Mouse (Mus musculus) right cerebral cortex, postnatal 25 days (tissue): Measurements from ENCODE around the gene Sdsl.

Experiments used
- DNase-seq: peaks from one replicate; pipeline ENCODE4 v3.0.0; 2022

The Sdsl gene

DNA sequence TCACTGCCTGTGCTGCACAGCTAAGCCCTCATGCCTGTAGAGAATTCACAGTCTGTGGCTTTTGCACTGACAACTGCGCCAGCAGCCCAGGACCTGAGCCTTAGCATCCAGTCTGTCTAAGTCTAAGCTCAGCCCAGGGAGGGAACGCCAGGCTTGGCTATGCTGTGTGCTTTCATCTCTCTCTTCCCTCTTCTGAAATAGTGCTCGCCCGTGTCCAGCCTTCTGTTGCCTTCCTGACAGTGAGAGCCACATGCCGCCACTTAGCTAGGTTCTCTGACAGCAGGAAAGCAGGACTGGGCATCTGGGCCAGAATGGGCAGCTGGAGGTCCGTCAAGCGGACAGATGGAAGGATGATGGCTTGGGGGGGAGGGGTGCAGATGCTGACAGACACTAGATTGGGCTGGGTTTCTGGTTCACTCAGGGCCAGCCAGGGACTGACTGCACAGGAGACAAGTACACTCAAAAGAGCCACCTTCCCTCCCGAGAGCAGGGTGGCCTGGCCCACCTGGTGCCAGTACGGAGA lies 21.3 kb upstream of the Sdsl start:
- no peak for DNase-seq

DNA sequence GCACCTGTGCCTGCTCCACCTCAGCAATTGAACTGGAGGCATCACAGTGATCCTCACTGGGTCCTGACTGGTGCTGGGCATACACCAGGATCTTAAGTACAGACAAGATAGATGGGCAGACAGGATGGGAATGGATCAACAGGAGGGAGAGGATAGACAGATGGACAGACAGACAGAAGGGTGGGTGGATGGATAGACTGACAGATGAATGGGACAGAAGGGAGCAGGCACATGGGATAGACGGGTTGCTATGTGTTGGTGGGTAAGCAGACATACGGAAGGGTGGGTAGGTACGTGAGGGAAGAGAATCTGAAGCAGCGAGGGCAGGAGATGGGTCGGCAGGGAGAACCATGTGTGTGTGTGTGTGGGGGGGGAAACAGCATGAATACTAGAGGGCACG lies 20.8 kb upstream of the Sdsl start:
- DNase-seq: no peak

DNA sequence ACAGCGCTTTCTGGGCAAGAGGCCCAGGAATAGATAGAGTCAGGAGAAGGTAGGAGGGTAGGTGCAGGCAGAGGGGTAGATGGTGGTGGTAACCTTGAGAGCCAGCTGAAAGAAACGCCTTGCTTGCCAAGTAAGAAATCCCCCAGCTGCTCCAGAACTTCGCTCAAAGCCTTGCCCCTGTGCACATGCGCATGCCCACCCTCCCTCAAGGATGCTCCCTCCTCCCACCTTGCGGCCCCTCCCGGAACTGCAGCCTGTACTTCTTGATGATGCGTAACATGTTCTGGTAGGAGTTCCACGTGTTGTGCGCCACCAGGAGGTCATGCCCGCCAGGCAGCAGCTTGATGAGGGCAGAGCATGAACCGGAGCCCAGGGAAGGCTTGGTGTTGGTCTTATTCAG lies 19.8 kb upstream of the Sdsl start:
- DNase-seq: no peak

DNA sequence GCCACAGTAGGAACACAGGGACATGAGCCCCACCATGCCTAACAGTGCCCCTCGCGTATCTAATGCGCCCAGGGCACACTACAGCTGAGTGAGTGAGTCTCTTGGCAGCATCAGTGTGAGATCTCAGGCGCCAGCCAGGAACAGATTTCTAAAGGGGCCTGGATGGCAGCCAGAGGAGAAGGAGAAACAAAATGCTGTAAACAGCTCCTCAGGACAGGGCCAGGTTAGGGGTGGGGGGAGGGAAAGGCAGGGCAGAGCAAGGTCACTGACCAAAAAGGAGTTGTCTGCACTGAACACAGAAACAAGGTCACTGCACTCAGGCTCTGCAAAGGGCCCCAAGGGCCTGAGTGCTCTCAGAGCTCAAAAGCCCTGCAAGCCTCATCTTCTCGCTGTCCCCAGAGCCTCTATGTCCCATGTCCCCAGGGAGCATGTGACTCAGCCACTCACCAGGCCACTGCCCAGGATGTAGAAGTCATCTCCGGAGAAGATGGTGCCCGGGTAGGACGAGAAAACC lies 18.1 kb upstream of the Sdsl start:
- DNase-seq: no peak

DNA sequence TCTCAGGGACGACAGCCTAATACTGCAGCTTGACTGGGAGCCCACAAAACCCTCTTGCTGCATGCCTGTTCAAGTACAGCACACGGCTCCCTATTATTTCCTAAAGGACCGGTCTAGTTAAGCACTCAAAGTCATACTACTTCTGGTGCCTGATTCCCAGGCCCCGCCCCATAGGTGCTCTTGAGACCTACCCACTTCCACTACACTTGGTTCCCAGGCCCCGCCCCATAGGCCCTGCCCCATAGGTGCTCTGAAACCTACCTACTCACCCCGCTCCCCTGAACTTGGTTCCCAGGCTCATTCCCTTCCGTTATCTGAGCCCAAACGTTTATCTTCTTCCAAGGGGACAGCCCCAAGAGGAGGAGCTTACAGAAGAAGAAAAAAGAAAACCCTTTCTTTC lies 15.2 kb upstream of the Sdsl start:
- no peak for DNase-seq

DNA sequence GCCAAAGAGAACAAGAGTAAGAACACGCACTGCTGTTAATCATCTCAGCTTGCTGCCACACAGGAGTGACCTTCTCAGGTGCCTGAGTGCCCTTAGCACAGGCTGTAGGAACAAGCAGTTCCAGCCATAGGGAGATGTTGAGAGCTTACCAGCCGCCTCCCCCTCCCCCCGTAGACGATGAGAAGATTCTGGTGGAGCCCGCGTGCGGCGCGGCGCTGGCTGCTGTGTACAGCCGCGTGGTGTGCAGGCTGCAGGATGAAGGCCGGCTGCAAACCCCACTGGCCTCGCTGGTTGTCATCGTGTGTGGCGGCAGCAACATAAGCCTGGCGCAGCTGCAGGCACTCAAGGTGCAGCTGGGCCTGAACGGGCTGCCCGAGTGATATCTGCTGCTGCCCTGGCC lies 10.8 kb upstream of the Sdsl start:
- no peak for DNase-seq

DNA sequence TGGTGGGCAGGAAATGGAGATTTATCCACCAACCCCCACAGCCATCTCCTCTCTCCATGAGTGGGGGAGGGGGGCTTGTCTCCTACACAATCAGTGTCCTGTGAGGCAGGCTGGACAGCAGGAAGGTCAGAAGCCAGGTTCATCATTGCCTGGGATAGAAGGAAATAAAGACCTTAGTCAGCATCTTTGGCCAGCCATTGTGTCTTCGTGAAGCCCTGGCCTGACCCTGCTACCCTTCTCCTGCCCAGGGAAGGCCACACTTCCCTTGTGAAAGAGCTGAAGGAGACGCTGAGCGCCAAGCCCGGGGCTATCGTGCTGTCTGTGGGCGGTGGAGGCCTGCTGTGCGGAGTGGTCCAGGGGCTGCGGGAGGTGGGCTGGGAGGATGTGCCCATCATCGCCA lies 8.6 kb upstream of the Sdsl start:
- no peak for DNase-seq

DNA sequence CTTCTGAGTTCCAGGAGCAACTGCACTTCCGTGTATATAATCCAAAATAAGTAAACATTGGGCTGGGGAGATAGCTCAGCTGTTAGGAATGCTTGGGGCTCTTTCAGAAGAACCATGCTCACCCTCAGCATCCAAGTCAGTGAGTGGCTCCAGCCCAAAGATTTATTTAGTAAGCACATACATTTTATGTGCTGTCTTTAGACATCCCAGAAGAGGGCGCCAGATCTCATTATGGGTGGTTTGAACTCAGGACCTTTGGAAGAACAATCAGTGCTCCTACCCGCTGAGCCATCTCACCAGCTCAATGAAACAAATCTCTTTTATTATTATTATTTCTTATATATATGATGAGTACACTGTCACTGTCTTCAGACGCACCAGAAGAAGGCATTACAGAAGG lies 6.9 kb upstream of the Sdsl start:
- no peak for DNase-seq

DNA sequence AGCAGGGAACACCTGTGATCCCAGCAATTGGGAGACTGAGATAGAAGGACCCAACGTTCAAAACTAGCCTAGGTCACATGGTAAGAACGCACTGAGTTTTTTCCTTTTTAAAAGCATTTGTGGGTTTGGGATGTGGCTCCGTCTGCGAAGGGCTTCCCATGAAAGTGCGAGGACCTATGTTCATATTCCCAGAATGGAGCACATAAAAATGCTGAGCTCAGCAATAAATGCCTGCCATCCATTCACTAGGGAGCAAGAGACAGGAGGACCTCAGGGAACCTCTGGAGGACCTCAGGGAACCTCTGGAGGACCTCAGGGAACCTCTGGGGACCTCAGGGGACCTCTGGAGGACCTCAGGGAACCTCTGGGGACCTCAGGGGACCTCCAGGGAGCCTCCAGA lies 5.4 kb upstream of the Sdsl start:
- no peak for DNase-seq

DNA sequence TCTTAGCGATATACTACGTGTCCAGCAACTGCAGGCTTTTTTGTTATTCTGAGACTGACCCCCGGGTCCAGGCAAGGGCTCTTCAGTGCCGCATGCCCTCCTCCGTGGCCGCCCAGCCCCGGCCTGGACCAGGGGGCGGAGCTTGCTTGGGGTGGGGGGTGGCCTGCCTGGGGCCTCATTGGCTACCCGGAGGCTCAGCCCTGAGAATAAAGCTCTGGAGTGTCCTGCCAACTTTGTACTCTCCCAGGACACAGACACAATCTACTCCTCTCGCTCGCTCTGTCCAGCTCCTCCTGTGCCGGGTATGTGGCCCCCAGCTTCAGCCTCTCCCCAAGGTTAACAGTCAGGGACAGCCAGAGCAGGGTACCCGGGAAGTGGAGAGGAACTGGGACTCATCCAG lies 3.7 kb upstream of the Sdsl start, which contains the start of gene Sds:
Gene Sds, plus strand, starts transcription at position 231 of the 400 bp plus-strand sequence.
- no peak for DNase-seq

DNA sequence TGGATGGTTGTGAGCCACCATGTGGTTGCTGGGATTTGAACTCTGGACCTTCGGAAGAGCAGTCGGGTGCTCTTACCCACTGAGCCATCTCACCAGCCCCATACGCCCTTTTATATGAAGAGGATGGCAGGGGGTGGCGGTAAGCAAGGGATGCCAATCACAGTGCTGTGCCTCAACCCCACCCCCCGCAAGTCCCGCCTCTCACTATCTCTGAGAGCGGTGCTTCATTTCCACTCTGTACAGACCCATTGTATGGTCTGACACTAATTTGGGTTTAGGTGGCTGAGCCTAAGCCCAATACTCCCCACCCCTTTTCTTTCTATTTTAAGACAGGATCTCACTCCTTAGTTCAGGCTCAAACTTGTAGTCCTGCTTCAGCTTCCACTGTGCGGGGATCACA lies 3.3 kb upstream of the Sdsl start:
- DNase-seq: no peak

DNA sequence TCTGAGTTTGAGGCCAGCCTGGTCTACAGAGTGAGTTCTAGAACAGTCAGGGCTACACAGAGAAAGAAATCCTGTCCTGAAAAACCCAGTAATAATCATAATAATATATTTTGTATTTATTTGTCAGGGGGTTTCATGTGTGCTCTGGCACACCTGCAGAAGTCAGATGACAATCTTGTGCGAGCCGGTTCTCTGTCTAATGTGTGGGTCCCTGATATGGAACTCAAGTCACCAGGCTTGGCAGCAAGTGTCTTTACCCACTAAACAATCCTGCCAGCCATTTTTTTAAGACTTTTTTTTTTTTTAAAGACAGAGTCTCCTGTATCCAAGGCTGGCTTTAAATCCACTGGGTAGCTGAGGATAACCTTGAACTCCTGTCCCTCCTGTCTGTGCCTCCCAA lies 751 bp upstream of the Sdsl start:
- DNase-seq: no peak

DNA sequence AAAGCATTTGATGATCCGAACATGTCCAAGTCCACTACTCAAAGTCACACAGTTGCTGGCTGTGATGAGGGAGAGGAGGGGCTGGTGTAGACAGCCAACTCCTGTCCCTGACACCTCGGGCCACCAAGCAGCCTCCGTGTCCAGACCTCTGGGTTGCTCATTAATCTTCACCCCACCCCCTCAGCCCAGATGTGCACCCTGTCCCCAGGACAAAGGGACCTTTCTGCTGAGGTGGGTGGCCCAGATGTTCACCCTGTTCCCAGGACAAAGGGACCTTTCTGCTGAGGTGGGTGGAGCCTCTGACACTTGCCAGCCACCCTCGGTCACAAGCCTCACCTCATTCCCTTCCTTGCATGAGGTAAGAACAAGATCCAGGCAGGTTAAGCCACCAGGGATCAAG lies 1.1 kb downstream of the Sdsl start:
- DNase-seq: no peak

DNA sequence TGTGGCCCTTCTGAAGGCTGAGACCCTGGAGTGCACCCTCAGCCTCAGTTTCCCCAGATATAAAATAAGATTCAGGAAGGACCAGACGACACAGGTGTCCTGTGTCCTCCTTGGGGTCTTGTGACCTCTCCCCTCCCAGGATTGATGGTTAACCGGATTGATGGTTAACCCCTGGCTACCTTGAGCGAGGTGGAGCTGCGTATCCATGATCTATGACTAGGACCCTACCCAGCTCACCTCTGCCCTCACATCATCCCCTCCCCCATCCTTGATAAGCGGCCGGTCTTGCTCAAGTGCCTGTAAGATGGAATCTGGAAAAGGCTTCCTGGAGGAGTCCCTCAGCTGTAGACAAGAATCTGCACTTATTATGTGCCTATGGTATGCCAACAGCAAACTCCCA lies 3.8 kb downstream of the Sdsl start:
- DNase-seq: no peak

DNA sequence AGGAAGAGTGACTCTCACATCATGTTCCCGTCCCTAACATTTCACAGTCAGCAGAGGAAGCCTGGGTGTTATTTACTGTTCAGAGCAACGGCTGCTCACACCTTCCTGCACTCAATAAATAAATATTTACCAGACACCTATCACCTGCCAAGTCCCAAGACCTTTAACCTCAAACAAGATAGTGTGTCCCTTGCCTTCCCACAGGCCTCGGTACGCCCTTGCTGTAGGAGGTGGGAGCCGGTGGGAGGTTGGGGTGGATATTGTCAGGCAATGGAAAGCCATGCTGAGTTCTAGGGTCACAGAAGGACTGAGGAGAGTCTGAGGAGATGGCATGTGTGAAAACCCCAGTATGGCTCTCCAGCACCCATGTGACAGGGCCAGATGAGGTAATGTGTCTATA lies 4.3 kb downstream of the Sdsl start:
- DNase-seq: no peak

DNA sequence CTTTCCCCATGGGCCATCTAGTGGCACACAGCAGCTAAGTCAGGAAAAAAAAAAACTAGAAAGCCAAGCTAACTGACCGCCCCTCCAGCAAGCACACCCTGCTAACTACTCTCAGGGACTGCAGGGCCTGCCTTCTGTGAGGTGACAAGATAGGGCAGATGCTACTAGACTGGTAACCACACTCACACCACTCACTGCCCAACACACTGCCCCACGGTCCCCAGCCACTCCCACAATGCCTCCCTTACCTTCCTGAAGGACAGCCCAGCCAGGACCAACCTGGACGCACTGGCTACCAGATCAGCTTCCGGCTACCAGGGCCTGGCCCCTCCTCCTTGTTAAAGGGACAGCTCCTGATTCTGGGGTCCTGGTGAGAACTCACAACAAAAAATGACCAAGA lies 5.6 kb downstream of the Sdsl start:
- DNase-seq: no peak

DNA sequence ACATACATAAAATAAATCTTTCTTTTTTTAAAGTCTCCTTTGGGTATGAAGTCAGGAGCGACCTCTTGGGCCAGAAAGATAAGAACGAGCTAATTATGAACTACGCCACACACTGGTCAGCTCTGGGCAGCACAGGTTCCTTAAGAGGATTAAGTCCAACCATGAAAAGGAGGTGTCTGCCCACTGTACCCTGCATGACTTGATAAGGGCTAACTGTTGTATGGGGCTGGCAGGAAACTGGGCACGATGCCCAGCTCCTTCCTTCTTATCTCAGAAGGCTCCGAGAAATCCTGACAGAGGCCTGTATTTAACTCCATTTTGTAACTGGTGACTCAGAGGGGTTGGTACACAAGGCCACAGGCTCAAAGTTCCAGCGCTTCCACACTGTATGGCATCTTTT lies 6.8 kb downstream of the Sdsl start:
- DNase-seq: no peak

DNA sequence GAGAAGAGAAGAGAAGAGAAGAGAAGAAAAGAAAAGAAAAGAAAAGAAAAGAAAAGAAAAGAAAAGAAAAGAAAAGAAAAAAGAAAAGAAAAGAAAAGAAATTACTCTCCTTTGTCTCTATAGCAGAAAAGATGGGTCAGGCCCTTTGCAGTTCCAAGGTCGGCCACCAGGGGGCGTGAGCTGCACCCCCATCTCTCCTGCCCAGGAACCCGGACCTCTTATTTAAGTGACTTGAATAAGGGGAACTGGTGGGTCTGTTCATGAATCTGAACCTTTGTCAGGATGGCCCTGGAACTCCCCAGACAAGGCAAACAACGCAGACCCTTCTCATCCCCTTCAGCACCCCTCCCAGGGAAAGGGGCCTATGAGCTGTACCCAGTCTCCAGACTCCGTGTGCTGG lies 7.5 kb downstream of the Sdsl start:
- no peak for DNase-seq

DNA sequence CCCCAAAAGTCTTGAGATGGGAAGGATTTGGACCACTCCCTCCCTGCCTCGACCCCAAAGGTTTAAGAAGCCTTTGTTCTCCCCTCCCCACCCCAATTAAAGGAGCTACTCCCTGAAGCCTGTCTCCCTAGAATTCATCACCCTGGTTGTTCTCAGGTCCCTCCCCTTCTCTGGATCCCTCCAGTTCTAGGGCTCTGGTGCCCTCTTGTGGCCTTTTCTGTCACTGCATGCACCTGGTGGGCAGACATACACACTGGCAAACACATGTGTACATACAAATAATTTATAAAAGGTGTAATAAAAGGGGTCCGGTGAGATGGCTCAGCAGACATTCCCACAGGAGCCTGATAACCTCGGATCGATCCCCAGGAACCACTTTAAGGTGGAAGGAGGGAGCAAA lies 8.3 kb downstream of the Sdsl start:
- DNase-seq: no peak

DNA sequence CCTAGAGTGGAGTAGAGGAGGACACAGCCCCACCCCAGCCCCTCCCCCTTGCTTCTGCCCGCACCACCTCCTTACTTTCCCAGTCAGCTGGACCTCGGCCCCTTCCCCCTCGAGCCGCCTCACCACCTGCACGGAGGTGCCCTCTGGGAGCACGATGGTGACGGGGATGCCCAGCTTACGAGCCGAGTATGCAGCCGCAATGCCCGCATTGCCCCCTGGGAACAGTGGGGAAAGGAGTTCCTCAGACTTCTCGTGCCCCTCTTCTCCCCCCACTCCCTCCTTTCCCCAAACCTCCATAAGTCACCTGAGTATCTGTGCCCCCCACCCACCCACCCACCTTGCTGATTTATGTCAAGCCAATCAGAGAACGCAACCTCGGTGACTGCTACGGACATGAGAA lies 10.7 kb downstream of the Sdsl start:
- no peak for DNase-seq

DNA sequence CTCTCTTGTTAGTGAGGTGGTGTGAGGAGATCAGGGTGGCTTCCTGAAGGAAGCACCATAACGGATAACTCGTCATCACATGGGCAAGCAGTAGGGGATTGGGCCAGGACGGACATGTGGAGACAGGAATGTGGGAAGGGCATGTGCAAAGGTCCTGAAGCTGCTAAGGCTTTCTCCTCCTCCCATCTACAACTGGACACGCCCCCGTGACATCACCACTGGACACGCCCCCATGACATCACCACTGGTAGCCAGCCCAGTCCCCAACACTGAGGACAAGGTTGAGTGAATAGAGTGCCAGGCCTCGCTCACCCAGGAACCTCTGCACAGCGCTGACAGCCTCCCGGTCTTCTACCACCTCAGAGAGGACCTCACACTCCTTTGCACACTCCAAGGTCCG lies 13.5 kb downstream of the Sdsl start:
- no peak for DNase-seq

DNA sequence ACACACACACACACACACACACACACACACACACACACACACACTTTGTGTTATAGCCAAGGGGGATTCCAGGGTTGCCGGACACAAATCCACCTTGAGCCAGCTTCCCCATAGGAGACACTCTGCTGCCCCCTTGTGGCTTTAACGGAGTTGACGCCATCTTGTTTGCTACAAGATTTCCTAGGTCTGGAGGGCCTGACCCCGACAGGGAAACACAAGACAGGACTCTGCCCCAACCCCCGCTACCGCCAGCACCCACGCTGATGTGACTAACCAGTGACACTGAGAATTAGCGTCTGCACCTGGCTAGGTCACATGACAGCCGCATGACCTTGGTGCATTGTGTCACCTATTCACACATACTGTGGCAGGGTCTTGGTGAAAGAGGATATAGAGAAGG lies 15.0 kb downstream of the Sdsl start:
- no peak for DNase-seq

DNA sequence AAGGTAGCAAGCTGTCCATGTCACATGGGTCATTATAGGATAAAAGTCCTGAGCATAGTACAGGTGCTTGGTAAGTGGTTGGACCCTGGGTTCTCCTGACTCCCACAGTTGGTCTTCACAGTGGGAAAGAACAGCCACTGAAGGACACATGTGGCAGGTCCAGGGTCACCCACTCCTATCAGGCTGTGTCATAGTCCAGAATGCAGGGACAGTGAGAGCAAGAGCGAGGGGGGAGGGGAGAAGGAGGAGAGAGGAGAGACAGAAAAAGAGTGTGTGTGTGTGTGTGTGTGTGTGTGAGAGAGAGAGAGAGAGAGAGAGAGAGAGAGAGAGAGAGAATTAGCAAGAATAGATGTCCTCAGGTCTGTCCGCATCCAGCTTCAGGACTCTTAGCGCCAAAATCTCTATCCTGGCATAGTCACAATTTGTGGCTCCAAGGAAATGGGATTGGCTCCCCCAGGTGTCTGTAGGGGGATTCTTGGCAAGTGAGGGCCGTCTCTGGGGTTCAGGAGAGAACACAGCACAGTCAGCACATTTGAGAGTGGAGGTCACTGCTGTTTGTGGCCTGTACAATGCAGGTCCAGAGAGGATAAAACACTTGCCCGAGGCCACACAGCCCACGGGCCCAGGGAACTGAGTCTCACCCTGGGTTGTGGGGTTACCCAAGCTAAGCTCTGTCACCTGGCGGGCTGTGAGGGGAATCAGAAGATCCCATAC lies 15.6 kb downstream of the Sdsl start:
- no peak for DNase-seq

DNA sequence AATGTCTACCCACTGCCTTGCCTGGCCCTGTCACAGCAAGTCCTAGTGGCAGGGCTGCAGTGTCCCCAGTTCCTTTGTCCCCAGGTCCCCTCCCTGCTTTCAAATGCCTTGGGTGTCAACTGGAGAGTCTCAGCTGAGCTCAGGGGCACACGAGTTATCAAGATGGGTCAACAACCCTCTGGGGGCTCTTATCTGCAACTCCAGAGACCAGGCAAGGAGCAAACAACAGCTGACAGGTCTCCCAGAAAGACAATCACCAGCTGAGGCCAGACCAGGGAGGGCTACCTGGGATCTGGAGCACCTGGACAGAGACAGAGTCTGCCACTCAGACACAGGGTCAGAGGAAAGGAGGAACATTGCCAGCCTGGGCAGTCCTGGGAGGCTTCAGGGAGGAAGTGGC lies 16.4 kb downstream of the Sdsl start:
- no peak for DNase-seq

DNA sequence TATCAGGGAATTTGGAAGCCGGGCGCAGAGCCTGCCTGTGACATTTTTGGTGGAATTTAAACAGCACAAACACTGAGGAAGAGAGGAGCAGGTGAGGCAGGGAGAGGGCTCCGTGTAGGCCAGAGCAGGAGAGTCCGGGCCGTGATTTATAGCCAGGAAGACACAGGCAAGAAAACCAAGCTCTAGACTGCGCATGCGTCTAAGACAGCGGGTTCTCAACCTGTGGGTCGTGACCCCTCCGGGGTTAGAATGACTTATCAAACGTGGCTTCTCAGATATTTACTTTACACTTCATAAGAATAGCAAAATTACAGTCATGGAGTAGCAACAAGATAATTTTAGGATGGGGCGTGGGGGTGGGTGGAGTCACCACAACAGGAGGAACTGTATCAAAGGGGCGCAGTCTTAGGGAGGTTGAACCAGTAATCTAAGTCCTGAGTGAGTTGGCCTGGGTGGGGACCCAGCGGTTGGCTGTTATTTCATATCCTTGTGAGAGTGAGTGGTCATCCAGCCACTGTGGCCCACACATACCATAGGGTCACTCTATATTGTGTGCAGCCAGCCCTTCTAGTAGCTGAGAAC lies 17.8 kb downstream of the Sdsl start:
- DNase-seq: no peak
